Mouse (Mus musculus): ENCODE measurements around the gene Usp43.

Usp43 gene

DNA sequence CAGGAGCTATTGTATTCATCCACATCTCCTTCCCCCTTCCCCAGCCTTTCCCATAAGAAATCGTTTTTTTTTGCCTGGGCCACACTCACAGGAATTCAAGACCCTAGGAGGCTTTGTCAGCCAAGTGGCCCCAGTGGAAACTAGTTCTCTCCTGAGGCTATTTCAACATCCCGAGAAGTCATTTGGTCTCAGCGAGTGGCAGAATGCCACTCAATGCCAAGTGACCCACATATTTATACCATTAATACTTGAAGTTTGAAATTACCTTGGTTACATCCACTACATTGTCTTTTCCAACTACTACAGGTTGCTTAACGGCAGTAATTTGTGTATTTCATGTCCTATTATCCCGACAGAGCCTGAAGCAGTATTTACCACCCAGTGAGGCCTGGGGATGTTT lies 70.2 kb downstream of the Usp43 start:
- Histone ChIP-seq H3K9me3 (ENCODE audit: low read length) (no peaks in the 10 kb centered on the region), H3K36me3 (ENCODE audit: insufficient read depth, low read length) (no peaks in the 10 kb centered on the region), H3K4me3 (replicated peaks; ENCODE audit: low read length) (no peak overlapping the region), H3K27me3 (ENCODE audit: insufficient read depth, low read length) (no peaks in the 10 kb centered on the region; the same call in 1 of the 2 replicates), H3K4me1 (replicated peaks; ENCODE audit: low read depth, low read length) (peaks cover 4% of the 10 kb centered on the region)
- TF ChIP-seq CTCF (conservative IDR thresholded peaks at IDR 0.05; ENCODE audit: low read length) (no peak), POU5F1 (IDR thresholded peaks at IDR 0.05; ENCODE audit: borderline replicate concordance, low read length) (no peak)

GRCm38 (mm10) chr11:67845193-67845592 lies 76.8 kb downstream of the Usp43 start:
- Histone ChIP-seq H3K9me3 (ENCODE audit: low read length) (peaks cover 6% of the 10 kb centered on the region), H3K4me1 (replicated peaks; ENCODE audit: low read depth, low read length) (no peaks in the 10 kb centered on the region), H3K36me3 (ENCODE audit: insufficient read depth, low read length) (no peaks in the 10 kb centered on the region), H3K4me3 (replicated peaks; ENCODE audit: low read length) (no peak overlapping the region), H3K27me3 (ENCODE audit: insufficient read depth, low read length) (no peaks in the 10 kb centered on the region)
- TF ChIP-seq NANOG (IDR thresholded peaks at IDR 0.05; ENCODE audit: borderline replicate concordance, low read length) (no peak), CTCF (conservative IDR thresholded peaks at IDR 0.05; ENCODE audit: low read length) (no peak)

GRCm38 (mm10) chr11:67839810-67840209 lies 82.1 kb downstream of the Usp43 start:
- no peak for TF ChIP-seq POU5F1 (IDR thresholded peaks at IDR 0.05; ENCODE audit: borderline replicate concordance, low read length)
- TF ChIP-seq CTCF (conservative IDR thresholded peaks at IDR 0.05; ENCODE audit: low read length), result no peak
- no peak for TF ChIP-seq NANOG (IDR thresholded peaks at IDR 0.05; ENCODE audit: borderline replicate concordance, low read length)
- H3K36me3 ChIP-seq (ENCODE audit: insufficient read depth, low read length), result no peaks in the 10 kb centered on the region
- H3K4me3 ChIP-seq (replicated peaks; ENCODE audit: low read length), result no peak overlapping the region

DNA sequence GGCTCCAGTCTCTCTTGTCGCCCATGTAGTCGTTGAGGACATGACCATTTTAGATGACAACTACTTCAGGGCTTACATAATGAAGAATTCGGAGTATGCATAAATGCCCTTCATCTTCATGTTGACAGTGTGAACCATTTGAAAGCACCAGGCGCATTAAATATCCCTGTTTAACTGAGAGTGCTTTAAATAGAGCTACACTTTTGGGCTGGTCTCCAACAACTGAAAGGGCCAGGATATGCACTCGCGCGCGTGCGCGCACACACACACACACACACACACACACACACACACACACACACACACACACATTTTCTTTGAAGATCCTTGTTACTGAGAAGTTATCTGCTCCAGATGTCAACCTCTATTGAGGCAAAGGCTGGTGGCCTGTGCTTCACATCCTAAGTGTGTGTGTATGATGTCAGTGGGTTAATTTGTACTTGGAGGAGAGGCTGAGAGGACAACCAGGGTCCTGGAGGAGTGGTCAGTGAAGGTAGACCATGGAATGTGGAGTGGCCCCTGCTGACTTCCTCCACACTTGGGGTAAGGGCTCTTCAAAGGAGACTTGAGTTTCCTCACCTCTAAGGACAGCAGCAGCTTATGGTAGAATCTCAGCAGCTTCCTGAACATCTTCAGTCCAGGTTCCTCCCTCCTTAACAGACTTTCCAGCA lies 86.4 kb downstream of the Usp43 start:
- H3K36me3 ChIP-seq (ENCODE audit: insufficient read depth, low read length), result no peaks in the 10 kb centered on the region
- no peaks in the 10 kb centered on the region for H3K9me3 ChIP-seq (ENCODE audit: low read length)
- H3K4me3 ChIP-seq (replicated peaks; ENCODE audit: low read length), result no peak overlapping the region
- H3K27me3 ChIP-seq (ENCODE audit: insufficient read depth, low read length), result peaks cover 2% of the 10 kb centered on the region; the same call in 1 of the 2 replicates
- no peaks in the 10 kb centered on the region for H3K4me1 ChIP-seq (replicated peaks; ENCODE audit: low read depth, low read length)
- TF ChIP-seq NANOG (IDR thresholded peaks at IDR 0.05; ENCODE audit: borderline replicate concordance, low read length) (no peak), POU5F1 (IDR thresholded peaks at IDR 0.05; ENCODE audit: borderline replicate concordance, low read length) (no peak), CTCF (conservative IDR thresholded peaks at IDR 0.05; ENCODE audit: low read length) (no peak)

More at GRCm38 (mm10) chr11:67839810-67840209, 82.1 kb downstream of the Usp43 start:
- Histone ChIP-seq H3K27me3 (ENCODE audit: insufficient read depth, low read length) (no peaks in the 10 kb centered on the region), H3K9me3 (ENCODE audit: low read length) (no peaks in the 10 kb centered on the region), H3K4me1 (replicated peaks; ENCODE audit: low read depth, low read length) (no peaks in the 10 kb centered on the region)

- no peaks in the 10 kb centered on the region for H3K4me1 ChIP-seq (replicated peaks; ENCODE audit: low read depth, low read length)
- peaks cover 2% of the 10 kb centered on the region; the same call in 1 of the 2 replicates for H3K27me3 ChIP-seq (ENCODE audit: insufficient read depth, low read length)
- H3K4me3 ChIP-seq (replicated peaks; ENCODE audit: low read length), result no peak overlapping the region
- H3K9me3 ChIP-seq (ENCODE audit: low read length), result no peaks in the 10 kb centered on the region
- TF ChIP-seq POU5F1 (IDR thresholded peaks at IDR 0.05; ENCODE audit: borderline replicate concordance, low read length) (no peak), NANOG (IDR thresholded peaks at IDR 0.05; ENCODE audit: borderline replicate concordance, low read length) (no peak), CTCF (conservative IDR thresholded peaks at IDR 0.05; ENCODE audit: low read length) (no peak)
- no peaks in the 10 kb centered on the region for H3K36me3 ChIP-seq (ENCODE audit: insufficient read depth, low read length)
These were observed 90.1 kb downstream of the Usp43 start for GRCm38 (mm10) chr11:67831820-67832219.

- Histone ChIP-seq H3K27me3 (ENCODE audit: insufficient read depth, low read length) (peaks cover 2% of the 10 kb centered on the region; the same call in 1 of the 2 replicates), H3K4me3 (replicated peaks; ENCODE audit: low read length) (no peak overlapping the region), H3K36me3 (ENCODE audit: insufficient read depth, low read length) (no peaks in the 10 kb centered on the region), H3K9me3 (ENCODE audit: low read length) (no peaks in the 10 kb centered on the region), H3K4me1 (replicated peaks; ENCODE audit: low read depth, low read length) (no peaks in the 10 kb centered on the region)
- TF ChIP-seq CTCF (conservative IDR thresholded peaks at IDR 0.05; ENCODE audit: low read length) (no peak), NANOG (IDR thresholded peaks at IDR 0.05; ENCODE audit: borderline replicate concordance, low read length) (no peak), POU5F1 (IDR thresholded peaks at IDR 0.05; ENCODE audit: borderline replicate concordance, low read length) (no peak)
These were observed 92.4 kb downstream of the Usp43 start for GRCm38 (mm10) chr11:67829530-67829929.

GRCm38 (mm10) chr11:67828360-67829059 lies 93.4 kb downstream of the Usp43 start:
- Histone ChIP-seq H3K4me3 (replicated peaks; ENCODE audit: low read length) (no peak overlapping the region), H3K9me3 (ENCODE audit: low read length) (no peaks in the 10 kb centered on the region), H3K4me1 (replicated peaks; ENCODE audit: low read depth, low read length) (no peaks in the 10 kb centered on the region), H3K27me3 (ENCODE audit: insufficient read depth, low read length) (peaks cover 2% of the 10 kb centered on the region; the same call in 1 of the 2 replicates), H3K36me3 (ENCODE audit: insufficient read depth, low read length) (no peaks in the 10 kb centered on the region)
- TF ChIP-seq CTCF (conservative IDR thresholded peaks at IDR 0.05; ENCODE audit: low read length) (no peak), POU5F1 (IDR thresholded peaks at IDR 0.05; ENCODE audit: borderline replicate concordance, low read length) (no peak), NANOG (IDR thresholded peaks at IDR 0.05; ENCODE audit: borderline replicate concordance, low read length) (no peak)

DNA sequence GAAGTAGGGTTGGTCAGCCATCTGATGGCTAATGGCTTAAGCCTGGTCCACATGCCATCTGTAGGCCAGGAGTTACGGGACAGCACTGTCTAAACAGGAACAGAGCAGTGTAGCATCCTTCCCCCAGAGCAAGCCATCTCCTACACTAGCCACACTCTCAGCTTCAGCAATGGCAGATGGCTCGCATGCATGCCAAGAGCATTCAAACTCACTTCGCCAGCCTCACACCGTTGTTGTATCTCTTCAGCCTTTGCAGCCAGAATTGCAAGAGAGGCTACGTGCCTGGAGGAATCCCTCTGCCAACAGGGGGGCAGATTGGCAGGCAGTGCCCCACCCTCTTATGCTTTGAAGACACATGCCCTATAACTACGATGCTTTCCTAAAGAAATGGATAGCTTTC lies 100.4 kb downstream of the Usp43 start:
- Histone ChIP-seq H3K9me3 (ENCODE audit: low read length) (no peaks in the 10 kb centered on the region), H3K4me1 (replicated peaks; ENCODE audit: low read depth, low read length) (peaks cover 17% of the 10 kb centered on the region), H3K36me3 (ENCODE audit: insufficient read depth, low read length) (no peaks in the 10 kb centered on the region), H3K27me3 (ENCODE audit: insufficient read depth, low read length) (peaks cover 4% of the 10 kb centered on the region; the same call in 1 of the 2 replicates), H3K4me3 (replicated peaks; ENCODE audit: low read length) (no peak overlapping the region)
- no peak for TF ChIP-seq POU5F1 (IDR thresholded peaks at IDR 0.05; ENCODE audit: borderline replicate concordance, low read length)
- no peak for TF ChIP-seq CTCF (conservative IDR thresholded peaks at IDR 0.05; ENCODE audit: low read length)
- TF ChIP-seq NANOG (IDR thresholded peaks at IDR 0.05; ENCODE audit: borderline replicate concordance, low read length), result no peak

All from E14TG2a.4 (cell line).